Mouse (Mus musculus): ENCODE measurements at regions not wholly inside any gene's neighbourhood (a gene's known extent, or its start where the extent isn't known, plus 50 kb on each side); places are given as distances from the start of the nearest gene placed in this dataset.
A peak's percentile ranks its signal among the peaks of the same experiment; 100 is the strongest.

- Histone ChIP-seq H3K27me3 (replicated peaks; ENCODE audit: control insufficient read depth, insufficient read depth, low read length) (no peaks in the 10 kb centered on the region), H3K4me2 (ENCODE audit: low read length) (no peak overlapping the region), H3K27ac (ENCODE audit: low read depth, low read length) (no peak overlapping the region), H3K4me3 (ENCODE audit: low read length) (no peak overlapping the region), H3K9ac (ENCODE audit: low read depth, low read length) (no peak overlapping the region), H3K4me1 (ENCODE audit: control insufficient read depth, insufficient read depth, low read depth, low read length) (no peaks in the 10 kb centered on the region; the same call in 1 of the 2 replicates), H3K36me3 (ENCODE audit: control insufficient read depth, insufficient read depth, low read length) (no peaks in the 10 kb centered on the region), H3K9me3 (ENCODE audit: control insufficient read depth, low read length) (no peaks in the 10 kb centered on the region)
- WGBS: 84% methylated on average over 10 of the region's 10 CpGs
- no peak for ATAC-seq
Observed at GRCm38 (mm10) chr13:53885756-53886155, 169.7 kb downstream of the Drd1 start.

- Histone ChIP-seq H3K27ac (ENCODE audit: low read depth, low read length) (no peak overlapping the region), H3K36me3 (ENCODE audit: control insufficient read depth, insufficient read depth, low read length) (no peaks in the 10 kb centered on the region), H3K9me3 (ENCODE audit: control insufficient read depth, low read length) (peaks cover 3% of the 10 kb centered on the region; the same call in 1 of the 2 replicates), H3K4me3 (ENCODE audit: low read length) (no peak overlapping the region), H3K27me3 (replicated peaks; ENCODE audit: control insufficient read depth, insufficient read depth, low read length) (no peaks in the 10 kb centered on the region), H3K4me1 (ENCODE audit: control insufficient read depth, insufficient read depth, low read depth, low read length) (no peaks in the 10 kb centered on the region; the same call in 1 of the 2 replicates), H3K9ac (ENCODE audit: low read depth, low read length) (no peak overlapping the region), H3K4me2 (ENCODE audit: low read length) (no peak overlapping the region)
- ATAC-seq: no peak
- 86% methylated on average over 6 of the region's 6 CpGs for WGBS
Observed at GRCm38 (mm10) chr13:53883206-53883605, 172.3 kb downstream of the Drd1 start.

GRCm38 (mm10) chr13:53880466-53881250, 174.8 kb downstream of the Drd1 start:
- peaks cover 3% of the 10 kb centered on the region; the same call in 1 of the 2 replicates for H3K9me3 ChIP-seq (ENCODE audit: control insufficient read depth, low read length)
- no peak overlapping the region for H3K4me3 ChIP-seq (ENCODE audit: low read length)
- no peak overlapping the region for H3K27ac ChIP-seq (ENCODE audit: low read depth, low read length)
- no peaks in the 10 kb centered on the region for H3K27me3 ChIP-seq (replicated peaks; ENCODE audit: control insufficient read depth, insufficient read depth, low read length)
- H3K4me2 ChIP-seq (ENCODE audit: low read length): no peak overlapping the region
- 45% methylated on average over 10 of the region's 10 CpGs for whole genome bisulfite sequencing
- no peaks in the 10 kb centered on the region for H3K36me3 ChIP-seq (ENCODE audit: control insufficient read depth, insufficient read depth, low read length)
- no peak overlapping the region for H3K9ac ChIP-seq (ENCODE audit: low read depth, low read length)
- H3K4me1 ChIP-seq (ENCODE audit: control insufficient read depth, insufficient read depth, low read depth, low read length): no peaks in the 10 kb centered on the region; the same call in 1 of the 2 replicates
- no peak for ATAC-seq

GRCm38 (mm10) chr13:53875546-53875945, 180.0 kb downstream of the Drd1 start:
- peaks cover 3% of the 10 kb centered on the region; the same call in 1 of the 2 replicates for H3K9me3 ChIP-seq (ENCODE audit: control insufficient read depth, low read length)
- H3K4me1 ChIP-seq (ENCODE audit: control insufficient read depth, insufficient read depth, low read depth, low read length): no peaks in the 10 kb centered on the region; the same call in 1 of the 2 replicates
- no peak overlapping the region for H3K27ac ChIP-seq (ENCODE audit: low read depth, low read length)
- no peaks in the 10 kb centered on the region for H3K27me3 ChIP-seq (replicated peaks; ENCODE audit: control insufficient read depth, insufficient read depth, low read length)
- 73% methylated on average over 4 of the region's 4 CpGs for WGBS
- H3K4me2 ChIP-seq (ENCODE audit: low read length): no peak overlapping the region
- ATAC-seq: no peak
- H3K4me3 ChIP-seq (ENCODE audit: low read length): no peak overlapping the region
- H3K9ac ChIP-seq (ENCODE audit: low read depth, low read length): no peak overlapping the region
- no peaks in the 10 kb centered on the region for H3K36me3 ChIP-seq (ENCODE audit: control insufficient read depth, insufficient read depth, low read length)

- WGBS: 85% methylated on average over 5 of the region's 5 CpGs
- Histone ChIP-seq H3K27ac (ENCODE audit: low read depth, low read length) (no peak overlapping the region), H3K9me3 (ENCODE audit: control insufficient read depth, low read length) (no peaks in the 10 kb centered on the region), H3K4me3 (ENCODE audit: low read length) (no peak overlapping the region), H3K9ac (ENCODE audit: low read depth, low read length) (no peak overlapping the region), H3K4me2 (ENCODE audit: low read length) (no peak overlapping the region), H3K27me3 (replicated peaks; ENCODE audit: control insufficient read depth, insufficient read depth, low read length) (no peaks in the 10 kb centered on the region), H3K36me3 (ENCODE audit: control insufficient read depth, insufficient read depth, low read length) (no peaks in the 10 kb centered on the region), H3K4me1 (ENCODE audit: control insufficient read depth, insufficient read depth, low read depth, low read length) (peaks cover 3% of the 10 kb centered on the region; the same call in 1 of the 2 replicates)
- no peak for ATAC-seq
Observed at GRCm38 (mm10) chr13:53865323-53865722, 190.2 kb downstream of the Drd1 start.

GRCm38 (mm10) chr13:53862336-53862735, 193.2 kb downstream of the Drd1 start:
- Histone ChIP-seq H3K9ac (ENCODE audit: low read depth, low read length) (no peak overlapping the region; the same call in 1 of the 2 replicates), H3K27me3 (replicated peaks; ENCODE audit: control insufficient read depth, insufficient read depth, low read length) (no peaks in the 10 kb centered on the region), H3K4me2 (ENCODE audit: low read length) (peak overlapping the region; percentile 19; the same call in 1 of the 2 replicates), H3K4me3 (ENCODE audit: low read length) (no peak overlapping the region), H3K4me1 (ENCODE audit: control insufficient read depth, insufficient read depth, low read depth, low read length) (peaks cover 3% of the 10 kb centered on the region; the same call in 1 of the 2 replicates), H3K27ac (ENCODE audit: low read depth, low read length) (no peak overlapping the region), H3K9me3 (ENCODE audit: control insufficient read depth, low read length) (no peaks in the 10 kb centered on the region), H3K36me3 (ENCODE audit: control insufficient read depth, insufficient read depth, low read length) (no peaks in the 10 kb centered on the region)
- 49% methylated on average over 4 of the region's 4 CpGs for WGBS
- ATAC-seq: no peak

- H3K4me1 ChIP-seq (ENCODE audit: control insufficient read depth, insufficient read depth, low read depth, low read length): no peaks in the 10 kb centered on the region
- no peaks in the 10 kb centered on the region for H3K9me3 ChIP-seq (ENCODE audit: control insufficient read depth, low read length)
- H3K36me3 ChIP-seq (ENCODE audit: control insufficient read depth, insufficient read depth, low read length): no peaks in the 10 kb centered on the region
- no peak overlapping the region for H3K9ac ChIP-seq (ENCODE audit: low read depth, low read length)
- 60% methylated on average over 2 of the region's 2 CpGs for WGBS
- H3K27ac ChIP-seq (ENCODE audit: low read depth, low read length): no peak overlapping the region
- no peaks in the 10 kb centered on the region for H3K27me3 ChIP-seq (replicated peaks; ENCODE audit: control insufficient read depth, insufficient read depth, low read length)
- H3K4me2 ChIP-seq (ENCODE audit: low read length): no peak overlapping the region
- no peak overlapping the region for H3K4me3 ChIP-seq (ENCODE audit: low read length)
- no peak for ATAC-seq
Observed at GRCm38 (mm10) chr13:53854196-53854595, 201.3 kb downstream of the Drd1 start.

- no peaks in the 10 kb centered on the region for H3K4me1 ChIP-seq (ENCODE audit: control insufficient read depth, insufficient read depth, low read depth, low read length)
- no peaks in the 10 kb centered on the region for H3K9me3 ChIP-seq (ENCODE audit: control insufficient read depth, low read length)
- no peak overlapping the region for H3K27ac ChIP-seq (ENCODE audit: low read depth, low read length)
- no peak overlapping the region for H3K4me2 ChIP-seq (ENCODE audit: low read length)
- no peaks in the 10 kb centered on the region for H3K36me3 ChIP-seq (ENCODE audit: control insufficient read depth, insufficient read depth, low read length)
- ATAC-seq: no peak
- WGBS: 86% methylated on average over 9 of the region's 9 CpGs
- H3K27me3 ChIP-seq (replicated peaks; ENCODE audit: control insufficient read depth, insufficient read depth, low read length): no peaks in the 10 kb centered on the region
- H3K9ac ChIP-seq (ENCODE audit: low read depth, low read length): no peak overlapping the region
- H3K4me3 ChIP-seq (ENCODE audit: low read length): no peak overlapping the region
Observed at GRCm38 (mm10) chr13:53850146-53850545, 205.4 kb downstream of the Drd1 start.

GRCm38 (mm10) chr13:53846221-53846620, 209.3 kb downstream of the Drd1 start:
- H3K27ac ChIP-seq (ENCODE audit: low read depth, low read length): no peak overlapping the region
- H3K27me3 ChIP-seq (replicated peaks; ENCODE audit: control insufficient read depth, insufficient read depth, low read length): no peaks in the 10 kb centered on the region
- 78% methylated on average over 5 of the region's 5 CpGs for WGBS
- H3K9me3 ChIP-seq (ENCODE audit: control insufficient read depth, low read length): no peaks in the 10 kb centered on the region
- H3K4me1 ChIP-seq (ENCODE audit: control insufficient read depth, insufficient read depth, low read depth, low read length): no peaks in the 10 kb centered on the region
- no peak for ATAC-seq
- H3K4me2 ChIP-seq (ENCODE audit: low read length): no peak overlapping the region
- H3K36me3 ChIP-seq (ENCODE audit: control insufficient read depth, insufficient read depth, low read length): no peaks in the 10 kb centered on the region
- no peak overlapping the region for H3K9ac ChIP-seq (ENCODE audit: low read depth, low read length)
- H3K4me3 ChIP-seq (ENCODE audit: low read length): no peak overlapping the region

All from hindbrain, embryonic 16.5 days (tissue).